Mouse (Mus musculus) adrenal gland, adult 8-10 months (tissue): ENCODE measurements around the gene H2-Q2. TPM values are rescaled to one million over a fixed set of nuclear protein-coding genes. Genes with fewer than 3 reads are reported as not detected.
A peak's percentile ranks its signal among the peaks of the same experiment; 100 is the strongest.
"Not testable (repeated sequence)": the region's sequence is repeated elsewhere in the genome, so short reads cannot be mapped to it uniquely, and the experiment has no call there.

ENCODE experiments used
- DNase-seq: peaks from one replicate; pipeline ENCODE4 v3.0.0; 2022
- total RNA-seq, 4 experiments: library from RNA; stranded (reverse); gene quantifications; 2 replicates each; pipeline ENCODE4 v1.2.4; 2022

H2-Q2 gene
- total RNA-seq, 4 experiments from 2014 or later, result 1.7 to 2.7 (median 2.3) TPM

DNA sequence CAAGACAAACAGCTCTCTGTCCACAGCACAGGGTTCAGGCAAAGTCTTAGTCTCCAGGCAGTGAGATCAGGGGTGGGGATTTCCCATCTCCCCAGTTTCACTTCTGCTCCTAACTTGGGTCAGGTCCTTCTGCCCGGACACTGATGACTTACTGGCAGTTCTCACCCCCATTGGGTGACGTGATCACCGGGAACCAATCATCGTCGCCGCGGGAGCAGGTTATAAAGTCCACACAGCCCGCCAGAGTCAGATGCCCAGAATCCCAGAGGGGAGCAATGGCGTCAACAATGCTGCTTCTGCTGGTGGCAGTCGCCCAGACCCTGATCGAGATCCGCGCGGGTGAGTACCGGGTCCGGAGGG is 37.3 kb downstream of the H2-Q2 start, which contains the start of gene H2-Q4:
TSS of gene H2-Q4 (plus strand) at position 249 of the 360 bp plus-strand sequence.
- DNase-seq, result peak; percentile 94

- peak; percentile 31 for DNase-seq
These were observed 37.8 kb downstream of the H2-Q2 start for GRCm38 (mm10) chr17:35379729-35380451.

DNA sequence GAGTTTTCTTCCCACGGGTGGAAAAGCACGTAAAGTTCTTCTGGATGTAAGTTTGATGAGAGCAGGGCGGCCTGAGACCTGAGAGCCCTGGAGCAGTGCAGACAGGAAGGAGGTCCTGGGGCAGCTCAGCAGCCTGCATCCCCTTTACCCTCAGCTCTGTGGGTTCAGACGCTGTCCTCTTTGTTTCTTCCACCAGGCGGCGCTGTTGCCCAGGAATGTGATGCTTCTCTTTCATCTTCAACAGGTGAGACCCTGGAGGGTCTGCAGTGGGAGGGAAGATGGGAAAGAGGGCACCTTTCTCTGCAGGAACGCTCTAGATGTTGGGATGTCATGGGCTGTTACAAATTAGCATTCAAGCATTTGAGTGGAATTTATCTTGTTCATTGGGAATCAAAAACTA is 47.8 kb downstream of the H2-Q2 start:
- not testable (repeated sequence) for DNase-seq

- DNase-seq, result not testable (repeated sequence)
These were observed 50.6 kb downstream of the H2-Q2 start for GRCm38 (mm10) chr17:35392671-35393070.

DNA sequence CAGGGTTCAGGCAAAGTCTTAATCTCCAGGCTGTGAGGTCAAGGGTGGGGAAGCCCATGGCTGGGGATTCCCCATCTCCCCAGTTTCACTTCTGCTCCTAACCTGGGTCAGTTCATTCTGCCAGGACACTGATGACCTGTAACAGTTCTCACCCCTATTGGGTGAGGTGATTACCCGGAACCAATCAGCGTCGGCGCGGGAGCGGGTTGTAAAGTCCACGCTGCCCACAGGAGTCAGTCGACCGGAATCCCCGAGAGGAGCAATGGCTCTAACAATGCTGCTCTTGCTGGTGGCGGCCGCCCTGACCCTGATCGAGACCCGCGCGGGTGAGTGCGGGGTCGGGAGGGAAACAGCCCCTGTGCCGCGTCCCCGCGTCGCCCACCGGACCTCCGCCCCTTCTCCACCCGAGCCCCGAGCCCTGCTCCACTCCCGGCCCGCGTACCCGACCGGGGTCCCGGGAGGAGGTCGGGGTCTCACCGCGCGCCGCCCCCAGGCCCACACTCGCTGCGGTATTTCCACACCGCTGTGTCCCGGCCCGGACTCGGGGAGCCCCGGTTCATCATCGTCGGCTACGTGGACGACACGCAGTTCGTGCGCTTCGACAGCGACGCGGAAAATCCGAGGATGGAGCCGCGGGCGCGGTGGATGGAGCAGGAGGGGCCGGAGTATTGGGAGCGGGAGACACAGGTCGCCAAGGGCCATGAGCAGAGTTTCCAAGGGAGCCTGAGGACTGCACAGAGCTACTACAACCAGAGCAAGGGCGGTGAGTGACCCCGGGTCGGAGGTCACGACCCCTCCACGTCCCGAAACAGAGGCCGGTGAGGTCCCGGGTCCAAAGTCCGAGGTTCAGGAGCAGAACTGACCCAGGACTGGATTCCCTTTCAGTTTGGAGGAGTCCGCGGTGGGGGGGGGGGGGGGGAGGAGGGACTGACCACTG is 52.1 kb downstream of the H2-Q2 start:
- DNase-seq, result not testable (repeated sequence)

Other genes starting within 250 kb of the H2-Q2 start
- not detected for gene Ly6g5c, start 234.0 kb upstream of the H2-Q2 start, total RNA-seq
- gene Ly6g5b, start 226.8 kb upstream of the H2-Q2 start, total RNA-seq, result under 1 TPM in 3 of 4 experiments, not detected in 1; 0.38 to 0.91 (median 0.40) TPM
- 10 to 100 TPM; 12.6 to 17.9 (median 14.5) TPM for gene Gpank1, start 220.8 kb upstream of the H2-Q2 start, total RNA-seq
- gene Csnk2b, start 220.2 kb upstream of the H2-Q2 start, total RNA-seq, result 100 to 1,000 TPM; 196 to 224 (median 222) TPM
- 10 to 100 TPM; 29.3 to 41.2 (median 39.6) TPM for gene D17H6S53E, start 215.9 kb upstream of the H2-Q2 start, total RNA-seq
- gene Apom, start 210.2 kb upstream of the H2-Q2 start, total RNA-seq, result under 1 TPM in 2 of 4 experiments, not detected in 2; 0.28 to 0.32 TPM
- gene Bag6, start 207.1 kb upstream of the H2-Q2 start, total RNA-seq, result 100 to 1,000 TPM; 354 to 477 (median 417) TPM
- 100 to 1,000 TPM; 241 to 340 (median 274) TPM for gene Prrc2a, start 177.3 kb upstream of the H2-Q2 start, total RNA-seq
- 10 to 100 TPM in 2 of 4 experiments, 1 to 10 TPM in 2; 5.5 to 14.5 (median 10.5) TPM for gene Aif1, start 166.2 kb upstream of the H2-Q2 start, total RNA-seq
- 10 to 100 TPM in 1 of 4 experiments, 1 to 10 TPM in 3; 4.7 to 11.3 (median 8.2) TPM for gene Lst1, start 153.8 kb upstream of the H2-Q2 start, total RNA-seq
- 10 to 100 TPM in 1 of 4 experiments, 1 to 10 TPM in 3; 1.3 to 10.3 (median 4.5) TPM for gene Ltb, start 147.8 kb upstream of the H2-Q2 start, total RNA-seq
- gene Tnf, start 140.2 kb upstream of the H2-Q2 start, total RNA-seq, result 1 to 10 TPM in 2 of 4 experiments, under 1 TPM in 2; 0.56 to 2.2 (median 0.89) TPM
- gene Lta, start 136.9 kb upstream of the H2-Q2 start, total RNA-seq, result 1 to 10 TPM in 1 of 4 experiments, under 1 TPM in 3; 0.28 to 1.1 (median 0.63) TPM
- gene Gm16181, start 121.4 kb upstream of the H2-Q2 start, total RNA-seq, result not detected
- gene Atp6v1g2, start 108.6 kb upstream of the H2-Q2 start, total RNA-seq, result 10 to 100 TPM in 1 of 4 experiments, 1 to 10 TPM in 3; 5.5 to 12.1 (median 7.4) TPM
- gene Nfkbil1, start 106.5 kb upstream of the H2-Q2 start, total RNA-seq, result 10 to 100 TPM; 17.4 to 20.2 (median 19.8) TPM
- 100 to 1,000 TPM; 181 to 239 (median 202) TPM for gene Ddx39b, start 100.5 kb upstream of the H2-Q2 start, total RNA-seq
- 100 to 1,000 TPM; 209 to 349 (median 279) TPM for gene H2-D1, start 79.5 kb upstream of the H2-Q2 start, total RNA-seq
- gene H2-Q1, start 21.8 kb upstream of the H2-Q2 start, total RNA-seq, result 1 to 10 TPM; 3.6 to 5.8 (median 4.6) TPM
- 10 to 100 TPM; 26.9 to 46.7 (median 37.7) TPM for gene H2-Q4, start 37.4 kb downstream of the H2-Q2 start, total RNA-seq
- gene H2-Q6, start 82.6 kb downstream of the H2-Q2 start, total RNA-seq, result 10 to 100 TPM in 2 of 4 experiments, 1 to 10 TPM in 2; 7.6 to 16.7 (median 11.1) TPM
- 10 to 100 TPM in 2 of 4 experiments, 1 to 10 TPM in 2; 7.6 to 11.5 (median 9.8) TPM for gene H2-Q7, start 96.9 kb downstream of the H2-Q2 start, total RNA-seq
- 1 to 10 TPM; 1.9 to 7.9 (median 3.7) TPM for gene H2-Q10, start 127.8 kb downstream of the H2-Q2 start, total RNA-seq
- gene Pou5f1, start 163.8 kb downstream of the H2-Q2 start, total RNA-seq, result under 1 TPM in 3 of 4 experiments, not detected in 1; 0.21 to 0.34 (median 0.23) TPM
- 1 to 10 TPM; 3.5 to 6.7 (median 4.8) TPM for gene Tcf19, start 174.6 kb downstream of the H2-Q2 start, total RNA-seq
- gene Cchcr1, start 174.9 kb downstream of the H2-Q2 start, total RNA-seq, result 10 to 100 TPM in 3 of 4 experiments, 1 to 10 TPM in 1; 5.9 to 13.9 (median 12.9) TPM
- not detected for gene Psors1c2, start 191.0 kb downstream of the H2-Q2 start, total RNA-seq
- 10 to 100 TPM in 1 of 4 experiments, 1 to 10 TPM in 2, under 1 TPM in 1; 0.17 to 12.1 (median 3.0) TPM for gene Cdsn, start 209.9 kb downstream of the H2-Q2 start, total RNA-seq
- not detected for gene 2300002M23Rik, start 225.2 kb downstream of the H2-Q2 start, total RNA-seq